Comparison of ENCODE assay signal across 9 mouse cellular contexts in the genomic region with DNA sequence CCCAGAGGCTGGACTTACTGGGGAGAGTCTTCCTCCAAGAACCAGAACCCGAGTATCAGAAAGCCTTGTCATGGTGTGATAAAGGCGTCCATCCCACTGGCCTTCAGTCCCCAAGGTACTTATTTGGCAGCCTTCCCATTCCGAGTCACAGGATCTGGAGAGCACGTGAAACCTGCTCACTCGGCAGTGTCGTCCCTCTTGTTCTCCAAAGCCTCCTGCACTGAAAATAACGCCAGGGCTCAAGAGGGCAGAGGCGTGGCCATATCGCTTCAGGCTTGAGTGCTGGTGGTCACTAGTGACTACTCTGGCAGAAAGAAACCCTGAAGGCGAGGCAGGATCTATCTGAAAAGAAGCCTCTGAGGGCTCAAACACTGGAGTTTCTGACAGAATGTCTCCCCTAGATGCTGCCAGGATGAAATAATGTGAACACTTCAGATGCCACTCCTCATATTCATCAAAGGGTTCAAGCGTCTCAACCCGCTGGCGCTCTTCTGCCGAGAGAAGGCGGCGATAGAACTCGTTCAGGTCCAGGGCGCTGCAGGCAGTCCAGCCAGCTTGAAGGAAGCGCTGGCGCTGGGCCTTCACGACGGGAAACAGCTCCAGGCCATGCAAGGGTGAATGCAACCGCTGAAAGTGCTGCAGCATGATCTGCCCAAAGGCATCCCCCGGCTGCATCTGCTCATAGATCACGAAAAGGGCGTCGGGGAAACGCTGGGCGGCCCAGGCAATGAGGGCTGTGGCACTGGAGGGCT. TPM values are rescaled to one million over a fixed set of nuclear protein-coding genes. Genes with fewer than 3 reads are reported as not detected.
DNase-seq lines count a peak whose midpoint lies in the region; ATAC-seq and TF ChIP-seq lines count a peak whose summit lies in the region.
"Had no signal": no experiment of that assay in that cellular context is flagged by ENCODE, and none has a peak within 500 bp of the region (broad histone marks: within the 10 kb centered on the region; RNA-seq: fewer than 3 reads in every experiment).

No protein-coding gene starts in this region.

- peak; percentile 80 for DNase-seq in Muller cell, postnatal 12 days (ENCODE audit: inconsistent ontology term)
- DNase-seq in cerebellum, postnatal 14 days = peak; percentile 79 to 80
- peak; percentile 42 to 73 for DNase-seq in heart, adult 9 months (ENCODE audit: low spot score in 2 of 2)
- DNase-seq in kidney, adult 8-10 months = peak; percentile 74 to 84
- DNase-seq in lung, embryonic 14.5 days = peak; percentile 56
- peak; percentile 27 for DNase-seq in ovary, postnatal 14 days (ENCODE audit: low spot score)
- DNase-seq in urinary bladder, adult 2 months (ENCODE audit: low spot score) = no peak

- peak overlapping the region; percentile 99 for H3K27ac ChIP-seq in lung, embryonic 14.5 days (ENCODE audit: low read depth)

- H3ac ChIP-seq in C2C12 (ENCODE audit: control insufficient read depth, insufficient read length, low read depth) = peak overlapping the region; percentile 54

- peaks cover 8% of the 10 kb centered on the region; the same call in 1 of the 2 replicates for H3K9me3 ChIP-seq in lung, embryonic 14.5 days (ENCODE audit: low read depth, low read length)

- no peaks in the 10 kb centered on the region for H3K36me3 ChIP-seq in C2C12 (ENCODE audit: control insufficient read depth, insufficient read depth)
- H3K36me3 ChIP-seq in lung, embryonic 14.5 days (ENCODE audit: insufficient read depth) = peaks cover 27% of the 10 kb centered on the region

- H3K79me2 ChIP-seq in C2C12 (ENCODE audit: control insufficient read depth, insufficient read depth) = no peaks in the 10 kb centered on the region

- WGBS in lung, embryonic 14.5 days = 38% methylated on average over 29 of the region's 29 CpGs

- peak overlapping the region; percentile 90 for H3K9ac ChIP-seq in lung, embryonic 14.5 days

- H3K27me3 ChIP-seq in C2C12 (ENCODE audit: control insufficient read depth, insufficient read depth, insufficient read length) = no peaks in the 10 kb centered on the region
- H3K27me3 ChIP-seq in lung, embryonic 14.5 days (ENCODE audit: insufficient read depth, low read length) = no peaks in the 10 kb centered on the region

- TF ChIP-seq CTCF in C2C12 (IDR thresholded peaks at IDR 0.05; ENCODE audit: control insufficient read depth, insufficient read depth, insufficient read length) = no peak
- TF ChIP-seq CTCF in lung, embryonic 14.5 days (IDR thresholded peaks at IDR 0.05; ENCODE audit: low read depth) = no peak

- H3K4me2 ChIP-seq in lung, embryonic 14.5 days = peak overlapping the region; percentile 93

- H3K4me3 ChIP-seq in C2C12 (ENCODE audit: insufficient read depth, poor library complexity, severe bottlenecking) = no peak overlapping the region
- H3K4me3 ChIP-seq in lung, embryonic 14.5 days (ENCODE audit: low read depth, low read length) = peak overlapping the region; percentile 67

- peak; percentile 52 for ATAC-seq in lung, embryonic 14.5 days (ENCODE audit: insufficient read depth)

- H3K4me1 ChIP-seq in lung, embryonic 14.5 days (ENCODE audit: insufficient read depth) = peaks cover 7% of the 10 kb centered on the region

- H3K79me3 ChIP-seq in C2C12 (ENCODE audit: low read depth) = peaks cover 4% of the 10 kb centered on the region

TF ChIP-seq in C2C12, 6 proteins besides CTCF, POLR2A, EP300 and RAD21:
- TF ChIP-seq MYOD1 (IDR thresholded peaks at IDR 0.05; ENCODE audit: control insufficient read depth, insufficient read length, low read depth) (no peak), CEBPB (IDR thresholded peaks at IDR 0.05; ENCODE audit: low read depth) (no peak), USF1 (IDR thresholded peaks at IDR 0.05; ENCODE audit: low read depth) (no peak), MAX (IDR thresholded peaks at IDR 0.05) (no peak), FOSL1 (IDR thresholded peaks at IDR 0.05; ENCODE audit: insufficient read depth, low read length, poor library complexity, severe bottlenecking) (no peak), MYOG (IDR thresholded peaks at IDR 0.05; ENCODE audit: control insufficient read depth, extremely low read depth, insufficient read length) (no peak)

RNA-seq across cellular contexts. Expression of a gene that starts 0.8 kb away (rescaled TPM):
- polyA plus RNA-seq in C2C12 (2012; fragmentation: generic; extraction: Trizol) = 1.6 TPM
- polyA plus RNA-seq in lung, embryonic 14.5 days (2014; fragmentation: Nextera tagmentation; extraction: Ambion mirVana) = 18.8 and 21.4 TPM in 2 replicates
- polyA plus RNA-seq in urinary bladder, adult 2 months (2012; rRNA removed) = 10.2 and 12.4 TPM in 2 replicates

RNA-seq across cellular contexts. Expression of a gene that starts 1.0 kb away (rescaled TPM):
- 3.6 TPM for polyA plus RNA-seq in C2C12 (2012; fragmentation: generic; extraction: Trizol)
- 21.6 and 21.8 TPM in 2 replicates for polyA plus RNA-seq in lung, embryonic 14.5 days (2014; fragmentation: Nextera tagmentation; extraction: Ambion mirVana)
- 7.9 and 8.9 TPM in 2 replicates for polyA plus RNA-seq in urinary bladder, adult 2 months (2012; rRNA removed)

RNA-seq across cellular contexts. Expression of a gene that starts 29.8 kb away (rescaled TPM):
- polyA plus RNA-seq in C2C12 (2012; fragmentation: generic; extraction: Trizol) = not detected
- not detected in 2 replicates for polyA plus RNA-seq in lung, embryonic 14.5 days (2014; fragmentation: Nextera tagmentation; extraction: Ambion mirVana)
- polyA plus RNA-seq in urinary bladder, adult 2 months (2012; rRNA removed) = 0.47 and 0.88 TPM in 2 replicates
- polyA plus RNA-seq: large intestine, adult 2 months had no signal

RNA-seq across cellular contexts. Expression of a gene that starts 31.0 kb away (rescaled TPM):
- 16.7 TPM for polyA plus RNA-seq in C2C12 (2012; fragmentation: generic; extraction: Trizol)
- polyA plus RNA-seq in lung, embryonic 14.5 days (2014; fragmentation: Nextera tagmentation; extraction: Ambion mirVana) = 51.9 and 58.0 TPM in 2 replicates
- 25.1 and 34.3 TPM in 2 replicates for polyA plus RNA-seq in urinary bladder, adult 2 months (2012; rRNA removed)

RNA-seq across cellular contexts. Expression of a gene that starts 31.5 kb away (rescaled TPM):
- polyA plus RNA-seq in C2C12 (2012; fragmentation: generic; extraction: Trizol) = 3.1 TPM
- polyA plus RNA-seq in lung, embryonic 14.5 days (2014; fragmentation: Nextera tagmentation; extraction: Ambion mirVana) = 9.7 and 10.8 TPM in 2 replicates
- 6.6 and 9.4 TPM in 2 replicates for polyA plus RNA-seq in urinary bladder, adult 2 months (2012; rRNA removed)
